In genomic region chr2:165627974-165628373, GRCm38 (mm10) we compare ENCODE assay signal across 13 mouse cellular contexts. TPM values are rescaled to one million over a fixed set of nuclear protein-coding genes. Genes with fewer than 3 reads are reported as not detected.
DNase-seq lines count a peak whose midpoint lies in the region; ATAC-seq and TF ChIP-seq lines count a peak whose summit lies in the region.
"Had no signal": no experiment of that assay in that cellular context is flagged by ENCODE, and none has a peak within 500 bp of the region (broad histone marks: within the 10 kb centered on the region; RNA-seq: fewer than 3 reads in every experiment).

No protein-coding gene starts in this region.

- H3K4me1 ChIP-seq in thymus, adult 2 months (replicated peaks; ENCODE audit: control insufficient read depth, insufficient read depth, low read length) = peaks cover 16% of the 10 kb centered on the region
- no peaks in the 10 kb centered on the region for H3K4me1 ChIP-seq in midbrain, embryonic 14.5 days (ENCODE audit: control insufficient read depth, insufficient read depth, low read length)

- no peak for TF ChIP-seq POLR2A in thymus, adult 2 months (IDR thresholded peaks at IDR 0.05; ENCODE audit: control insufficient read depth, extremely low read depth, insufficient read depth, low read length, poor library complexity)

- no peaks in the 10 kb centered on the region for H3K9me3 ChIP-seq in midbrain, embryonic 14.5 days (ENCODE audit: control insufficient read depth, low read length)
- H3K9me3 ChIP-seq: forebrain, embryonic 10.5 days had no signal

- TF ChIP-seq CTCF in gastrocnemius, adult 2 months (IDR thresholded peaks at IDR 0.05) = no peak
- no peak for TF ChIP-seq CTCF in thymus, adult 2 months (IDR thresholded peaks at IDR 0.05; ENCODE audit: borderline replicate concordance, control insufficient read depth, extremely low read depth, insufficient read depth, low read length, poor library complexity)

- no peak overlapping the region for H3K4me3 ChIP-seq in gastrocnemius, adult 2 months
- H3K4me3 ChIP-seq in thymus, adult 2 months (ENCODE audit: control insufficient read depth, insufficient read depth, low read length) = no peak overlapping the region
- H3K4me3 ChIP-seq in midbrain, embryonic 14.5 days (replicated peaks; ENCODE audit: low read depth, low read length) = no peak overlapping the region
- H3K4me3 ChIP-seq: forebrain, embryonic 10.5 days had no signal

- no peaks in the 10 kb centered on the region for H3K27me3 ChIP-seq in thymus, adult 2 months (ENCODE audit: control insufficient read depth, insufficient read depth, low read length)
- H3K27me3 ChIP-seq in midbrain, embryonic 14.5 days (ENCODE audit: control insufficient read depth, insufficient read depth, low read length) = no peaks in the 10 kb centered on the region

- intact Hi-C loops in gastrocnemius, adult 2 months (cut with DNase I) = no loop called here
- intact Hi-C loops in heart, postnatal 36 days (cut with DNase I) = no loop called here

- WGBS in thymus, adult 2 months = 27% methylated on average over 6 of the region's 6 CpGs
- 67% methylated on average over 6 of the region's 6 CpGs for WGBS in midbrain, embryonic 14.5 days

- H3K27ac ChIP-seq in gastrocnemius, adult 2 months = no peak overlapping the region
- H3K27ac ChIP-seq in thymus, adult 2 months (ENCODE audit: control insufficient read depth, insufficient read depth, low read length) = no peak overlapping the region
- H3K27ac ChIP-seq in midbrain, embryonic 14.5 days (replicated peaks; ENCODE audit: low read depth, low read length) = no peak overlapping the region
- H3K27ac ChIP-seq: forebrain, embryonic 10.5 days had no signal

- ATAC-seq in midbrain, embryonic 14.5 days (ENCODE audit: low FRiP score, low TSS enrichment) = no peak
- ATAC-seq: inflammation-experienced regulatory T-cells, adult 6 months had no signal

- no peaks in the 10 kb centered on the region for H3K36me3 ChIP-seq in thymus, adult 2 months (ENCODE audit: control insufficient read depth, insufficient read depth, low read length)
- H3K36me3 ChIP-seq in midbrain, embryonic 14.5 days (ENCODE audit: control insufficient read depth, insufficient read depth, low read length) = no peaks in the 10 kb centered on the region
- H3K36me3 ChIP-seq: forebrain, embryonic 10.5 days had no signal

- H3K4me2 ChIP-seq in midbrain, embryonic 14.5 days (ENCODE audit: low read length) = no peak overlapping the region

- DNase-seq in gastrocnemius, adult 2 months = peak; percentile 36
- DNase-seq in gastrocnemius, adult 8-10 months (ENCODE audit: low spot score in 2 of 2) = no peak
- DNase-seq in thymus, adult 2 months = peak; percentile 22
- no peak for DNase-seq in thymus, adult 18-20 months
- DNase-seq in cerebellum, postnatal 36 days = peak; percentile 85 to 86
- peak; percentile 43 for DNase-seq in thymus, postnatal 4 days
- no peak for DNase-seq in heart, postnatal 36 days
- DNase-seq in midbrain, embryonic 14.5 days = no peak
- DNase-seq: gastrocnemius, postnatal 25 days; kidney, postnatal 10 days; layer of hippocampus, postnatal 36 days had no signal

- no peak overlapping the region for H3K9ac ChIP-seq in midbrain, embryonic 14.5 days (replicated peaks; ENCODE audit: low read length)

RNA-seq across cellular contexts. Expression of gene Eya2, which starts 33.1 kb away (rescaled TPM):
- total RNA-seq in gastrocnemius, adult 2 months (2021) = 1 to 10 TPM; 3.0 to 5.8 TPM
- total RNA-seq in gastrocnemius, adult 8-10 months (2022) = 1 to 10 TPM; 1.1 to 4.7 (median 1.7) TPM
- 66.6 and 85.9 TPM in 2 replicates for polyA plus RNA-seq in thymus, adult 2 months (2012; rRNA removed)
- 1 to 10 TPM; 1.4 to 1.6 TPM for total RNA-seq in heart, postnatal 36 days (2021)
- 3.2 and 3.9 TPM in 2 replicates for polyA plus RNA-seq in midbrain, embryonic 14.5 days (2014; fragmentation: Nextera tagmentation; extraction: Ambion mirVana)

Comparison
In these comparisons a context has a peak if more than half of its experiments do, and no peak if none do; other contexts are left out.
1. DNase-seq: peak in gastrocnemius, adult 2 months (single experiment), thymus, adult 2 months (single experiment), cerebellum, postnatal 36 days (2 of 2) and thymus, postnatal 4 days (single experiment); none in gastrocnemius, adult 8-10 months (0 of 2), thymus, adult 18-20 months (0 of 2), heart, postnatal 36 days (0 of 2) and midbrain, embryonic 14.5 days (single experiment).